Mouse (Mus musculus): ENCODE measurements around the gene Srrm3. TPM values are rescaled to one million over a fixed set of nuclear protein-coding genes. Genes with fewer than 3 reads are reported as not detected.
A peak's percentile ranks its signal among the peaks of the same experiment; 100 is the strongest.

The Srrm3 gene
- polyA plus RNA-seq, 1 experiment from 2014 or later = not detected

GRCm38 (mm10) chr5:135793996-135794858 lies 12.5 kb upstream of the Srrm3 start:
- Histone ChIP-seq H3K27me3 (replicated peaks) (no peaks in the 10 kb centered on the region), H3K4me3 (peak overlapping the region; percentile 29; the same call in 1 of the 2 replicates), H3K4me1 (0 out of 2 replicates have a peak, but pooled peaks cover 3% of the 10 kb centered on the region), H3K36me3 (peaks cover 31% of the 10 kb centered on the region), H3K9ac (peak overlapping the region; percentile 22; the same call in 1 of the 2 replicates), H3K27ac (no peak overlapping the region), H3K4me2 (peak overlapping the region; percentile 51), H3K9me3 (replicated peaks) (no peaks in the 10 kb centered on the region)
- peak; percentile 54; the same call in 1 of the 2 replicates for ATAC-seq
- 15% methylated on average over 20 of the region's 20 CpGs for WGBS (ENCODE audit: insufficient replicate concordance)

- ATAC-seq = no peak
- Histone ChIP-seq H3K4me2 (peak overlapping the region; percentile 51), H3K27ac (no peak overlapping the region), H3K27me3 (replicated peaks) (no peaks in the 10 kb centered on the region), H3K9me3 (replicated peaks) (no peaks in the 10 kb centered on the region), H3K4me3 (0 out of 2 replicates have a peak overlapping the region, but pooled peaks have one; percentile 29), H3K4me1 (0 out of 2 replicates have a peak, but pooled peaks cover 3% of the 10 kb centered on the region), H3K9ac (0 out of 2 replicates have a peak overlapping the region, but pooled peaks have one; percentile 22), H3K36me3 (peaks cover 25% of the 10 kb centered on the region)
- WGBS (ENCODE audit: insufficient replicate concordance) = 12% methylated on average over 5 of the region's 5 CpGs
These were observed 11.9 kb upstream of the Srrm3 start for GRCm38 (mm10) chr5:135794859-135795181.

DNA sequence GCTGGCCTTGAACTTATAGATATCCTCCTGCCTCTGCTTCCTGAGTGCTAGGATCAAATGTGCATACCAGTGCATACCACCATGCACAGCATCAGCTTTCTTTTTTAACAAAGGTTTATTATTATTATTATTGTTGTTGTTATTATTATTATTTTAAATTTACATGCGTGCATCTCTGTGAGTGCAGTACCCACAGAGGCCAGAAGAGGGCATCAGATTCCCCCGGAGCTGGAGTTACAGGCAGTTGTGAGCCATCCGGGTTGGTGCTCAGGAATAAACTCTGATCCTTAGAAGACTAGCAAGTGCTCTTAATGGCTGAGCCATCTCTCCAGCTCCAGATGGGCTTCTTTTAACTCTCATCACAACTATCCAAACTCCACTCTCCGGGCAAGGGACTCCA lies 6.9 kb upstream of the Srrm3 start:
- no peak for ATAC-seq
- WGBS (ENCODE audit: insufficient replicate concordance) = 35% methylated on average over 4 of the region's 4 CpGs

DNA sequence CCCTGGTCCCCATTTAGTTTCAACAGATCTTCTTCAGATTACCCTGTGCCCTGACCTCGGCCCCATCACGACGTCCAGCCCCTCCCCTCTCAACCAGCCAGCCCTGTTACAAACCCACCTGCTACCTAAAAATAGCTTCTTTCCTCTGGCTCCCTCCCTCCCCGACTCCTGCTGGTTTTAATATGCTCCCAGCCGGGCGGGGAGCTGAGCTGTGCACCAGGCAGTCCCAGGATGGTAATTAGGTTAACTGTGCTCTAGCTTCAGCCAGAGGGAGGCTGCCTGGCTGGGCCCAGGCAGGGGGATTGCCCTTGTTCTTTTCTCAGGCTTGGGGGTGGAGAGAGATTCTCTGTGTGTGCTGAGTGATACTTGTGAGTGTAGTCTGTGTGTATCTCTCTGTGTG lies 5.8 kb upstream of the Srrm3 start:
- Histone ChIP-seq H3K36me3 (no peaks in the 10 kb centered on the region), H3K9ac (no peak overlapping the region), H3K27me3 (replicated peaks) (peaks cover 32% of the 10 kb centered on the region), H3K4me3 (no peak overlapping the region), H3K27ac (no peak overlapping the region), H3K9me3 (replicated peaks) (no peaks in the 10 kb centered on the region), H3K4me1 (no peaks in the 10 kb centered on the region), H3K4me2 (no peak overlapping the region)
- no peak for ATAC-seq
- WGBS (ENCODE audit: insufficient replicate concordance) = 8% methylated on average over 6 of the region's 6 CpGs

More for the DNA sequence above, 6.9 kb upstream of the Srrm3 start:
- no peak overlapping the region for H3K9ac ChIP-seq
- no peaks in the 10 kb centered on the region for H3K4me1 ChIP-seq
- H3K9me3 ChIP-seq (replicated peaks) = no peaks in the 10 kb centered on the region
- H3K4me2 ChIP-seq = no peak overlapping the region
- peaks cover 29% of the 10 kb centered on the region for H3K27me3 ChIP-seq (replicated peaks)
- no peak overlapping the region for H3K4me3 ChIP-seq
- H3K36me3 ChIP-seq = no peaks in the 10 kb centered on the region
- no peak overlapping the region for H3K27ac ChIP-seq

DNA sequence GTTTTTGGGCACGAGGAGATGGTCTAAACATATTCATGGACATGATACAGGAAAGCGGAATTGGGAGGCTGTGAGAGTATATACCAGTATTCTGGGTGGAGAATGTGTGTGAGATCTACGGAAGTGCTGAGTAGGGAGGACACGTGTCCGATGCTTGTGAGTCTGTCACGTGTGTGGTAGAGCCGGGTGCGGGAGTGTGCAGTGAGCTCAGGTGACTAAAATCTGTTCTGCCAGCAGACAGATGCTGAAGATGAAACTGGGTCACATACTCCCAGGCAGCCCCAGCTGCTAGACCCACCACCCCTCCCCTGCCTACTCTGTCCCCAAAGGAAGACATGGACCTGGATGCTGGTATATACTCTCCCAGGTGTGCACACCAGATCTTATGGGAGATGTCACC lies 4.0 kb upstream of the Srrm3 start:
- H3K36me3 ChIP-seq = no peaks in the 10 kb centered on the region
- H3K9me3 ChIP-seq (replicated peaks) = no peaks in the 10 kb centered on the region
- WGBS (ENCODE audit: insufficient replicate concordance) = 73% methylated on average over 8 of the region's 8 CpGs
- H3K9ac ChIP-seq = no peak overlapping the region
- peaks cover 3% of the 10 kb centered on the region; the same call in 1 of the 2 replicates for H3K4me1 ChIP-seq
- H3K27ac ChIP-seq = no peak overlapping the region
- no peak overlapping the region for H3K4me2 ChIP-seq
- H3K27me3 ChIP-seq (replicated peaks) = peaks cover 39% of the 10 kb centered on the region
- H3K4me3 ChIP-seq = no peak overlapping the region
- ATAC-seq = no peak

DNA sequence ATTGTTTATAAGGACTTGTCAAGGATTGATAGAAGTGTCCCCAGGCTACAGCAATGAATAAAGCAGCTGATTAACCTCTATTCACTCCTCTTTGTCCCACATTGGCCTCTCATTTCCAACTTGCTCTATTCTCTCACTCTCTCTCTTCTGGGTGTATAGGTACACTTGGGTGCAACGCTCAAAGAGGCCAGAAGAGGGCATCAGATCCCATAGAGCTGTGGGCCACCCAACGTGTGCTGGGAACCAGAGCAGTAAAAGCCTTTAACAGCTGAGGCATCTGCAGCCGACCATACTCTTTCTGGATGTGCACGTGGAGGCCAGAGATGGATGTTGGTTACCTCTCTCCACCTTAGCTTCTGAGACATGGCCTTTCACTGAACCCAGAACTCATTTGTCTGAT lies 3.6 kb upstream of the Srrm3 start:
- Histone ChIP-seq H3K36me3 (no peaks in the 10 kb centered on the region), H3K9ac (no peak overlapping the region), H3K4me2 (no peak overlapping the region), H3K4me1 (peaks cover 3% of the 10 kb centered on the region; the same call in 1 of the 2 replicates), H3K9me3 (replicated peaks) (no peaks in the 10 kb centered on the region), H3K4me3 (no peak overlapping the region), H3K27me3 (replicated peaks) (peaks cover 39% of the 10 kb centered on the region), H3K27ac (no peak overlapping the region)
- WGBS (ENCODE audit: insufficient replicate concordance) = 38% methylated on average over 4 of the region's 4 CpGs
- no peak for ATAC-seq

DNA sequence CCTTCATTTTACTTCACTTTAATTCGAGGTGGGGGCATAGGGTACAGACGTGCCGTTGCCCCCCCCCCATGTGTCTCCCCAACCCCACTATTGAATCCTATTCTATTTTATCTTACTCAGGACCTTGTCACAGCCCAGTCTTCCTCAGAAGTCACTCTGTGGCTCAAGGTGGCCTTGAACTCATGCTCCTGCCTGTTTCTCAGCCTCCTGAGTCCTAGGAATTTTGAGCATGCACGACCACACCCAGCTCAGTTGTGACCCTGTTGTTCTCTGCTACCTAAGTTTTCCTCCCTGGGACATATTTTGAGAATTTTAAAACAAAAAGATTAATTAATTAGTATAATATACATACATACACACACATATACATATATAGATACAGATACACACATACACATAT lies 3.0 kb upstream of the Srrm3 start:
- Histone ChIP-seq H3K27ac (no peak overlapping the region), H3K9me3 (replicated peaks) (no peaks in the 10 kb centered on the region), H3K4me1 (peaks cover 3% of the 10 kb centered on the region; the same call in 1 of the 2 replicates), H3K36me3 (no peaks in the 10 kb centered on the region), H3K4me3 (no peak overlapping the region), H3K9ac (no peak overlapping the region), H3K27me3 (replicated peaks) (peaks cover 39% of the 10 kb centered on the region), H3K4me2 (no peak overlapping the region)
- ATAC-seq = no peak
- 53% methylated on average over 4 of the region's 4 CpGs for WGBS (ENCODE audit: insufficient replicate concordance)

DNA sequence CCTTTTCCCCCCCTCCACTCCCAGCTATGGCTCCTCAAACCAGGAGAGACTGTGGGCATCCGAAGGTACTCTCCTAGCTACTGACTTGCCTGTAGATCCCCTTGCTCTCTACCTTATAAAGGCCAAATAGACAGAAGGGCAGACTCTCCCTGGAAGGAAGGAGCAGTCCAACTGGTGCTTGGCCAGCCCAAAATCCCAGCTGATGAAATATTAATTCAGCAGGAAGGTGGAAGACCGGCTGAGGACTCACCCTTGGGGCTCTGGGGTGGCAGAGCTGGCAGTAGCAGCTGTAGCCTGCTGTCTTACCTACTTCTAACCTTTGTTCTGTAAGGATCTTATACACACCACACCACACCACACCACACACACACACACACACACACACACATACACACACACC lies 2.0 kb upstream of the Srrm3 start:
- WGBS (ENCODE audit: insufficient replicate concordance) = 50% methylated on average over 2 of the region's 2 CpGs
- Histone ChIP-seq H3K27ac (no peak overlapping the region), H3K4me3 (no peak overlapping the region), H3K9me3 (replicated peaks) (no peaks in the 10 kb centered on the region), H3K4me1 (peaks cover 3% of the 10 kb centered on the region; the same call in 1 of the 2 replicates), H3K4me2 (no peak overlapping the region), H3K27me3 (replicated peaks) (peaks cover 39% of the 10 kb centered on the region), H3K36me3 (no peaks in the 10 kb centered on the region), H3K9ac (no peak overlapping the region)
- no peak for ATAC-seq

DNA sequence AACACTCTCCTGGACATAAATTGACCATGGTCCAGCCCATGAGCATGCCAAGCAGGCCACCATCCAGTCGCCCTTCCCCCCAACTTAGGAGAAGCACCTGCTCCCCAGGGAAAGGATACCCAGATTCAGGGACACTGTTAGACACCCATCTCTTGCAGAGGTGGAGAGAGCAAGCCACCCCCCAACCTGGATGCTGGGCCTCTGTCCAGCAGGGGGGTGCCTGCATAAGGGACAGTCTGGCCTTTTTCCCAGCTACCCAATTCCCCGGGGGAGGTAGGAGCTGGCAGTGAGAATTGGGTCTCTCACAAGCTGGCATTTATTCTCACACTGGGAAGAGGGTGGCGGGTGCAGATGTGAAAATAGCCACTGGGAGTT lies 560 bp downstream of the Srrm3 start:
- 36% methylated on average over 3 of the region's 3 CpGs for WGBS (ENCODE audit: insufficient replicate concordance)
- Histone ChIP-seq H3K27ac (no peak overlapping the region), H3K36me3 (no peaks in the 10 kb centered on the region), H3K27me3 (replicated peaks) (peaks cover 20% of the 10 kb centered on the region), H3K9me3 (replicated peaks) (no peaks in the 10 kb centered on the region), H3K4me1 (peaks cover 3% of the 10 kb centered on the region; the same call in 1 of the 2 replicates), H3K4me2 (no peak overlapping the region), H3K4me3 (no peak overlapping the region), H3K9ac (no peak overlapping the region)
- no peak for ATAC-seq

GRCm38 (mm10) chr5:135812991-135813390 lies 6.3 kb downstream of the Srrm3 start:
- Histone ChIP-seq H3K4me3 (no peak overlapping the region), H3K9me3 (replicated peaks) (no peaks in the 10 kb centered on the region), H3K27ac (no peak overlapping the region), H3K27me3 (replicated peaks) (peaks cover 4% of the 10 kb centered on the region), H3K36me3 (no peaks in the 10 kb centered on the region), H3K9ac (no peak overlapping the region), H3K4me1 (no peaks in the 10 kb centered on the region), H3K4me2 (no peak overlapping the region)
- ATAC-seq = no peak
- 59% methylated on average over 5 of the region's 5 CpGs for WGBS (ENCODE audit: insufficient replicate concordance)

GRCm38 (mm10) chr5:135818491-135818890 lies 11.8 kb downstream of the Srrm3 start:
- Histone ChIP-seq H3K9me3 (replicated peaks) (no peaks in the 10 kb centered on the region), H3K36me3 (no peaks in the 10 kb centered on the region), H3K4me3 (no peak overlapping the region), H3K27ac (no peak overlapping the region), H3K4me2 (no peak overlapping the region), H3K9ac (no peak overlapping the region), H3K27me3 (replicated peaks) (peaks cover 40% of the 10 kb centered on the region), H3K4me1 (no peaks in the 10 kb centered on the region)
- 31% methylated on average over 7 of the region's 7 CpGs for WGBS (ENCODE audit: insufficient replicate concordance)
- ATAC-seq = no peak

- no peaks in the 10 kb centered on the region for H3K4me1 ChIP-seq
- H3K9me3 ChIP-seq (replicated peaks) = no peaks in the 10 kb centered on the region
- H3K27ac ChIP-seq = no peak overlapping the region
- WGBS (ENCODE audit: insufficient replicate concordance) = 27% methylated on average over 7 of the region's 7 CpGs
- H3K9ac ChIP-seq = no peak overlapping the region
- H3K4me2 ChIP-seq = no peak overlapping the region
- H3K27me3 ChIP-seq (replicated peaks) = peaks cover 49% of the 10 kb centered on the region
- H3K4me3 ChIP-seq = no peak overlapping the region
- H3K36me3 ChIP-seq = no peaks in the 10 kb centered on the region
- ATAC-seq = no peak
These were observed 15.7 kb downstream of the Srrm3 start for GRCm38 (mm10) chr5:135822316-135822944.
